Mouse (Mus musculus): ENCODE results near the gene Akt1. TPM values are rescaled to one million over a fixed set of nuclear protein-coding genes. Genes with fewer than 3 reads are reported as not detected.

Gene Akt1
- total RNA-seq, 1 experiment from 2014 or later, result 245 TPM

Small RNAs within 50 kb of the gene (microRNA-seq; reads per million reads assigned to microRNA genes)
- 1.7 to 2.7 reads per million in 2 experiments for gene Mir6939

Other genes starting within 250 kb of the Akt1 start
- gene A530016L24Rik, start 185.4 kb downstream of the Akt1 start, total RNA-seq (2021), result 11.8 and 17.0 TPM in 2 replicates
- gene Tmem179, start 158.1 kb downstream of the Akt1 start, total RNA-seq (2021), result 3.9 and 6.0 TPM in 2 replicates
- 25.3 and 33.2 TPM in 2 replicates for gene Inf2, start 86.1 kb downstream of the Akt1 start, total RNA-seq (2021)
- 34.1 and 37.6 TPM in 2 replicates for gene Adssl1, start 54.8 kb downstream of the Akt1 start, total RNA-seq (2021)
- gene Siva1, start 30.2 kb downstream of the Akt1 start, total RNA-seq (2021), result 48.4 and 54.1 TPM in 2 replicates
- 2.8 and 4.6 TPM in 2 replicates for gene Zbtb42, start 3.9 kb upstream of the Akt1 start, total RNA-seq (2021)
- gene Cep170b, start 45.6 kb upstream of the Akt1 start, total RNA-seq (2021), result 29.1 and 33.0 TPM in 2 replicates
- gene Pld4, start 85.8 kb upstream of the Akt1 start, total RNA-seq (2021), result 6.4 and 19.9 TPM in 2 replicates
- gene Ahnak2, start 127.8 kb upstream of the Akt1 start, total RNA-seq (2021), result 7.2 and 9.6 TPM in 2 replicates
- gene Clba1, start 134.1 kb upstream of the Akt1 start, total RNA-seq (2021), result 3.4 and 5.6 TPM in 2 replicates
- gene Cdca4, start 154.5 kb upstream of the Akt1 start, total RNA-seq (2021), result 19.9 and 21.4 TPM in 2 replicates
- 0.30 and 3.4 TPM in 2 replicates for gene Gpr132, start 193.3 kb upstream of the Akt1 start, total RNA-seq (2021)

Data from adrenal gland, postnatal 14 days (tissue).